Mouse (Mus musculus): ENCODE data around the gene BC035947.
"Not testable (repeated sequence)": the region's sequence is repeated elsewhere in the genome, so short reads cannot be mapped to it uniquely, and the experiment has no call there.

BC035947 gene

GRCm38 (mm10) chr1:78511621-78512160, at the start of gene BC035947:
TSS of gene BC035947 (minus strand) at chr1:78512158.
- no peak for DNase-seq

DNA sequence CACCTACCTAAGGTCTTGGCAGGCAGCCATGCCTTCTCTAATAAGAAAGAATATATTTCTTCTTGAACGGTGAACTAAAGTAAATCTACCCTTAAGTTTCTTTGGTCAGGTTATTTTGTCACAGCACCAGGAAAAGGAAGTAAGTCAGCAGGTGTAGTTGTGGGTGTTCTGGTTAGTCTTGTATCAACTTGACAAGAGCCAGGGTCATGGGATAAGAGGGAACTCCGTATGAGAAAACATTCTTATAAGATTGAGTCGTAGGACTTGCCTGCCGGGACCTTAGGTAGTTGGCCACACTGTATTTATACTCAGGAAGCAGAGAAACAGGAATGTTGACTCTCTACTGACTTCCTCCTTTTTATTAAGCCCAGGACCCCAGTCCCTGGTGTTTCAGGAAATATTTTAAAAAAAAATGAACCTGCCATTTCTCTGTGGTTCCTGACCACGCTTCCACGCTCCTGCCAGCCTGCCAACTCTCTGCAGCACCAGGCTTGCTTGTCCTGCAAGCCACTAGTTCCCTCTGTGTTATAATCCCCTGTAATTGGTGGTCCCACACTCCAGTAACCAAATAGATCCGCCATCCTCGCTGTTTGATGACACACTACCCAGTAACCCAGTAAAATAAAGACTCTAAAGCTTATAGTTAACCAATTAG, 42.2 kb upstream of the BC035947 start:
- DNase-seq, result no peak

DNA sequence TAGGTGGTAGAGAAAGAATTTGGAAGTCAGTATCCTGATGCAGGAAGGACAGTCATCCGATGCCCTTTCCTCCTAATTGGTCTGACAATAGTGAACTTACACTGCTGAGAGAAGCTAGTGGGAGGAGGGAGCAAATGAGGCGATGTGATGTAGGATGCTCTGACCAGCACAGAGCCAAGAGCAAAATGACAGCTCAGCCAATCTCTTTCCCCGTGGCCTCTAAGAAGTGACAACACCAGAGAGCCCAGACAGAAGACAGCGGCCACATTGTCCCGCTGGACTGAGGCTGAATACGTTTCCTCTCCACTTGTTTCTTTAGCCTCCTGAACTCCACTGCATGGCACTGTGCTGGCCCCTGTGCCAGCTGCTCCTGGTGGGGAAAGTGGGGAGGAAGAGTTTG, 37.0 kb upstream of the BC035947 start:
- no peak for DNase-seq

GRCm38 (mm10) chr1:78546258-78546657, 34.3 kb upstream of the BC035947 start:
- DNase-seq, result no peak

GRCm38 (mm10) chr1:78543631-78544030, 31.7 kb upstream of the BC035947 start:
- DNase-seq, result not testable (repeated sequence)

DNA sequence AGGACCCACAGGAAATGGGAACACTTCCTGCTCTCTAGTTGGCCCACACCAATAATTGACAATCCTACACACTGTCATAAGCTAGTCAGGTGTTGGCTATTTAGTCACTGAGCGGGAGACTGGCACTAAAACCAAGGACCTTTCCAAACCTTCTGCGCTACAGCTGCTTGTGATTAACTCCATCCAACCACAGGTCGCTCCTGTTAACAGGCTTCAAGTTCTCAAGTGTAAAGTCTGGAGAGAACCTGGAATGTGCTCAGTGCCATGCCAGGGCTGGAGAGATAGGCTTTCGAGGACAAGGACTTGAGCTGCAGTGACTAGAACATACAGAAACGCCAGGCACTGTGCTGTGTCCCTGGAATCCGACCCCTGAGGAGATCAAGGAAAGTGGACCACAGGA, 27.2 kb upstream of the BC035947 start:
- DNase-seq, result no peak

- DNase-seq, result peak; percentile 20 to 34
Measured at GRCm38 (mm10) chr1:78538396-78538795, 26.4 kb upstream of the BC035947 start.

GRCm38 (mm10) chr1:78537494-78538010, 25.6 kb upstream of the BC035947 start:
- peak; percentile 85 to 89 for DNase-seq

GRCm38 (mm10) chr1:78536310-78537164, 24.6 kb upstream of the BC035947 start:
- DNase-seq, result peak; percentile 87 to 90

DNA sequence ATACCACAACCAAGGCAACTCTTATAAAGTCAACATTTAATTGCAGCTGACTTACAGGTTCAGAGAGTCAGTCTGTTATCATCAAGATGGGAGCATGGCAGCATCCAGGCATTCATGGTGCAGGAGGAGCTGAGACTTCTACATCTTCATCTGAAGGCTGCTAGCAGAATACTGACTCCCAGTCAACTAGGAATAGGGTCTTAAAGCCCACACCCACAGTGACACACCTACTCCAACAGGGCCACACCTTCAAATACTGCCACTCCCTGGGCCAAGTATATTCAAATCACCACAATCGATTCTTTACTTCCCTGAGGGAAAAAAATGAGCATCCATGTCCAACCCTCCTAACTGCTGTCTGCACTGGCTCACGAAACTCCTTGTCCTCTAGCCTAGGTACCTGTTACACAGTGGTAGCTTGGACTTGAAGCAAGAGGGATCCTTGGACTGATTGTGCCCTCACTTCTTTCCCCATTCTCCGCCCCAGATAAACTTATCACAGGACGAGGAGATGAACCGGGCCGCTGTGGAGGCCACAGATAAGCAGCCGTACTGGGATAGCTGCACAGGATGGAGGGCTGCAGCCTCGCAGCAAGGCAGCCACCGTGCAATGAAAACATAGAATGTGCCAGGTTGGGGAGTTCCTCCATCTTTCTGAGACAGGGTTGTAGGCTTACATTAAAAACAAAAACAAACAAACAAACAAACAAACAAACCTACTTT, 22.6 kb upstream of the BC035947 start:
- DNase-seq, result no peak

DNA sequence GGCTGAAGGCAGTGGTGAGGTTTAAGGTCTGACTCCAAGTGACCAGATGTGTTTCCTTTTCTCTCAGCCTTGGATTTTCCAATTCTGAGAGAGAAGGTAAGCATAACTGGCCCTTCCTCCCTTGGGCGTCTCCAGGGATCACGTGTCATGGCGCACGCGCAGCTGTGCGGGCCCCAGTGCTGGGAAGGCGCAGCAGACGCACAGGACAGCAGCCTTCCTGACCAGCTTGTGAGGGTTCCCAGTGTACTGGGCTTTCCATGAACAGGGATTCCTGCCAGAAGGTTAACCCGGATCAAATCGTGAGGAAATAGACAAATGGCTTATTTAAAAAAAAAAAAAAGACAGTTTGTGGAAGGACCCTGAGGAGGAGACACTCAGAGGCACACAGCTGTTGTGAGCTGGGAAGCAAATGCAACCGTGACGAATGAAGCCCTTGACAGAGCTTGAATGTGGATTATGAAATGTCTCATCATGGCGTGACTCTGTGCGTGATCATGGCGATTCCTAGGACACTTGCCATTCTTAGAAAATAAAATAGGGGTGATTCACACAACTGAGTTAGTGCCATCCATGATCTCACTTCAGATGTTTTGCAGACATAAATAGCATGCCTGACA, 20.3 kb upstream of the BC035947 start:
- DNase-seq, result no peak

- DNase-seq, result no peak
Measured at GRCm38 (mm10) chr1:78530500-78531215, 18.7 kb upstream of the BC035947 start.

GRCm38 (mm10) chr1:78529011-78529410, 17.1 kb upstream of the BC035947 start:
- DNase-seq, result no peak

DNA sequence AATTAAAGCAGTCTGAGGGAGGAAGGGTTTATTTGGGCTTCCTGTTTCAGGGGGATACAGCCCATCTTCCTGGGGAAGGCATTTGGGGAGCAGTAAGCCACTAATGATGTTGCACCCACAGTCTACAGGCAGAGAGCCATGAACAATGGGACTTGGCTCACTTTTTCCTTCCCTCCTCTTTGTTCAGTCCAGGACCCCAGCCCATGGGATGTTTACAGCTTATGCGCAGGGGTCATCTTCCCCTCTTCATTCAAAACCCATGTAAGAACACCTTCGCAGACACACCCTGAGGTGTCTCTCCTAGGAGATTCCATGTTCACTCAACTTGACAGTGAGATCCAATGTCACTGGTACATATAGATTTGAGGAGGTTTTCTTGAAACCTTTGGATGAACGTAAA, 16.4 kb upstream of the BC035947 start:
- DNase-seq, result no peak

DNA sequence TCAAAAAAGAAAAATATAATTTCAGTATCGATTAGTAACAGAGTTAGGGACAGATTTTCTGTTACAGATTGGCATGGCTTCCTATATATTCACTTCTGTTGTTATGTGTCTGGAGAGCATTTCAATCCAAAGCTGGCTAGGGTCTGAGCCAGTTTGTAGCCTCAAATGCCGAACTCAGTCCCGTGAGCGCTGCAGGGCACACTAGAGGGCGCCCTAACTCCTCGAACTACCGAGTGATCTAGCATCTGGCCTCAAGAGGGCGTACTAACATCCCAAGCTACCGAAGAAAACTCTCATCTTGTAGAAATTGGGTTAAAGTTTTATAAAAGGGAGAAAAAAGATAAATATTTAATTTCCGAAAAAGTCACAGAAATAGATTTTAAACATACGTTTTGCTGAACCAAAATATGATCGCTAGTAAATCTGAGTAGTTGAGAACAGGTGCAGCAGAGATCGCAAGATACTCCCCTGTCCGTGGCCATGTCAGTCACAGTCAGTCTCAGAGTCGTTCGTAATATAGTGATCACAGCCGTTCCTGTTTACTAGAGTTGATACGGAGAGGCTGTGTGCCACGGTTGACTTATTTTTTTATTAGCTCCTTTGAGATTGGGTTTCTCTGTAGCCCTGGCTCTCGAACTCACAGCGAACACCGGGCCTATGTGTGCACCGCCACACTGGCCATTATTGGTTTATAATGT, 13.4 kb upstream of the BC035947 start:
- DNase-seq, result peak; percentile 78

DNA sequence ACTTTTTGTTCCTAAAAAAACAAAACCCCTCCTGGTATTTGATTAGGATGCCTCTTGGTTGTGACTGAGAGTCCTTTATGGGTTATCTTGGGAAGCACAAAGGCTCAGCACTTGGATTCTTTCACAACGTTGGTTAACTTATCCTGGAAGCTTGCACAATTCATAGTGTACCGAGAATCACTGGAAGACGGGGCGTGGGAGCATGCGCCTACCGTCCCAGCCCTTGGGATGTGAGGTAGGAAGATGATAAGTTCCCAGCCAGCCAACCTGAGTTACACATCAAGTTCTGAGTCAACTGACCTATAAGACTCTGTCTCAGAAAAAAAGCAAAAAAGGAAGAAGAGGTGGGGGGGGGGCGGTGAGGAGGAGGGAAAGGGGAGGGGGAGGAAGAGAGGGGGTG, 6.9 kb upstream of the BC035947 start:
- no peak for DNase-seq

DNA sequence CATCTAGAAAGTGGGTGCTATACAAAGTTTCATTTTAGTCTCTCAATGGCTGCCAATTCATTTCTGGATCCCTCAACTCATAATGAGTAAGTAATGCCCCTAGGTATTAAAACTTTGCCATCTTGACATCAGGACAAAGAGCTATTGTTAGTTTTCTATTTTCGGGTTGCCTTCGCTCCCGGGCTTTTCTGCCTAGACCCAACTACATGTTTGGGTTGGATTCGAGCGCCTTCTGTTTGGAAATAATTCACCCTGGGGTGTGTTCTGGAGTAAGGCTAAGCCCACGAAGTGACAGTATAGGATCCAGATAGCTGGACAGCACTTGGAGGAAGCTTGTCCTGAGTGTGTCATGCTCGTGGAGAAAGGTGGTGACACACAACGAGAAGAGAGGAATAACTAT, 798 bp upstream of the BC035947 start:
- no peak for DNase-seq

DNA sequence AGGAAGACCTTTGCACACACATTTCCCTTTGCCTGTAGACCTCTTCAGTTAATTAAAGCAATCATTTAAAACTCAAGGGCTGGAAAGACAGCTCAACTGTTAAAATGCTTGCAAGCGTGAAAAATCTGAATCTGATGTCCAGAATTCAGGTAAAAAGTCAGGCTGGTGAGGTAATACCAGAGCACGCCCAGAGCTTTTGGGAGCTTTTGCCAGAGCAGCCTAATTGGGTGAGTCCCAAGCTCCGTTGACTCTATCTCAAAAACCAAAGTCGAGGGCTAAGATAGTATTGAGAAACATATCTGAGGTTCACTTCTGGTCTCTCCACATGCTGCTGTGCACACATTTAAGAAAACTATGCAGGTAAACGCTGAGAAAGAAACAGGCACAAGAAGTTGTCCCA, 1.1 kb downstream of the BC035947 start, which contains the start of gene Mogat1:
Mogat1 (plus strand) TSS at position 130 of the 400 bp plus-strand sequence.
- DNase-seq, result no peak

- DNase-seq, result no peak
Measured at GRCm38 (mm10) chr1:78507137-78507536, 4.8 kb downstream of the BC035947 start.

DNA sequence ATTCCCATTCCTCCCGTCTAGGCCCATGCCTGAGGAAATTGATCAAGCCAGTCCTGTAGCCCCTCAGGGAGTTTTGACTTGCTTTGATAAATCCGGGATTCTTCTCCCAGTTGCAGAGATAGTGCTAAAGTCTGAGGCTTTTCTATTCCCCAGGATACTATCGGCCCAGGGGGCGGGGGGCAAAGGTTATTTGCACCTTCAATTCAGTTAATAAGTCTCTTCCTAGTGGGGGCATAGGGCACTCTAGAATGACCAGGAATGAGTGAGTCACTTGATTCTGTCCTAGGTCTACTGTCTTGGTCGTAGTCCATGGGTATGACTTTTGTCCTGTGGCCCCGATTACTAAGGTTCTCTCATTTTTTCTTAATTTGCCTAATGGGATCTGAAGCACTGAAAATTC, 9.4 kb downstream of the BC035947 start:
- DNase-seq, result no peak

DNA sequence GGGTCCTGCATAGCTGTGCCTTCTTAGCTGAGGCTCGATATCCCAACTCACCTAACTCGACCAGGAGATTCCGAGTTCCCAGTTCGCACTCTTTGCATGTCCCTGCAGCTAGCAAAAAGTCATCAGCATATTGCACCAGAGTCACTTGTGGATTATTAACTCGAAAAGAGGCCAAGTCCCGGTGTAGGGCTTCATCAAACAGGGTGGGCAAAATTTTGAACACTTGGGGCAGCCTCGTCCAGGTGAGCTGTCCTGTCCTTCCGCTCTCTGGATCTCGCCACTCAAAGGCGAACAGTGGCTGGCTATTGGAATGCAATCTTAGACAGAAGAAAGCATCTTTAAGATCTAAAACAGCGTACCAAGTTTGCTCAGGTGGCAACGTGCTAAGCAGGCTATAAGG, 10.1 kb downstream of the BC035947 start:
- DNase-seq, result not testable (repeated sequence)
